Mouse (Mus musculus) cortical plate, adult 2 months (tissue): ENCODE measurements around the gene Cmss1. TPM values are rescaled to one million over a fixed set of nuclear protein-coding genes. Genes with fewer than 3 reads are reported as not detected.

Experiments
- H3K27ac ChIP-seq: fragments of 200-500 bp; 2 replicates; pipeline ENCODE4 v1.5.1; 2012; ENCODE audit warnings: low read length, control low read depth, inconsistent platforms; ENCODE audit not compliant: insufficient read depth
- H3K4me1 ChIP-seq: fragments of 200-500 bp; 2 replicates; pipeline ENCODE4 v1.6.1; 2011; ENCODE audit warnings: low read length; ENCODE audit not compliant: control insufficient read depth, insufficient read depth
- H3K4me3 ChIP-seq: fragments of 200-500 bp; 2 replicates; pipeline ENCODE4 v1.5.1; 2011; ENCODE audit warnings: mild to moderate bottlenecking, low read length, control low read depth; ENCODE audit not compliant: insufficient read depth
- CTCF ChIP-seq: fragments of 200-500 bp; IDR thresholded peaks from 2 replicates; pipeline ENCODE4 v1.5.1; 2011; ENCODE audit warnings: mild to moderate bottlenecking, control low read depth, low read length; ENCODE audit not compliant: insufficient read depth; ENCODE audit errors: extremely low read depth
- POLR2A ChIP-seq: fragments of 200-500 bp; IDR thresholded peaks from 2 replicates; pipeline ENCODE4 v1.6.1; 2011; ENCODE audit warnings: mild to moderate bottlenecking, low read length, control low read depth; ENCODE audit not compliant: insufficient read depth; ENCODE audit errors: extremely low read depth
- polyA plus RNA-seq: library from polyadenylated mRNA; depleted of rRNA; stranded (reverse); fragments of >200 nt; gene quantifications from 2 replicates; pipeline ENCODE4 v1.2.3, GENCODE M21; 2012

Cmss1 gene
- polyA plus RNA-seq, 1 experiment: 9.5 TPM

DNA sequence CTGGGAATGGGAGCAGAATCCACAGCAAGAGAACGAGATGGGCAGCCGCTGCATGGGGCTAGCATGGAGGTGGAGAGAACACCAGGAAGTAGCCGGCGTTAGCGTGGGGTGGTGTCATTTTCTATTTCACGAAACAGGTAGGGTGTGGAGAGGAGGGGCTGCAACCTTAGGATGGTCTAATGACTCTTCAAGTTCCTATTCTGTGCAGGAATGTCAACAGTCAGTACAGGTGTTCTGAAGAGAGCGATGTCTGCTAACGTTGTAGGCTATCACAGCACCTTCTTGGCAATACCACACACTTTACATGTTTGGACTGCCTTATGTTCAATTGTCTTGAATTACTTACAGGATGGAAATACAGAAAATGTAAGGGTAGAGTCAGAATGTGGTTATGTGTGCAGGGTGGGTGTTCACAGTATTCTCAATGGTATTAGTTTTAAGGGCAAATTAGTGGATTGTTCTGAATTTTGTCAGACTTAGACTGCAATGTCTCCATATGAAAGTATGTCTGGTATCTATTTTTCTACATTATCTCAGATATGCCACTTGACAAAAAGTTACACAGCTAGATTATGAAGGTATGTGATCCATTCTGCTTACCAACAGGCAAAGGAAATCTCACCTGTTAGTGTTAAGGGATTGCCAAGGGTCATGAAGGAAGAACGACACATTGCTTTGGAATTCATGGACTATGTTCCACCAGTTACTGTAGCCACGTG is 311.3 kb downstream of the Cmss1 start:
- no peak overlapping the region for H3K4me3 ChIP-seq
- TF ChIP-seq POLR2A (no peak), CTCF (no peak)
- no peak overlapping the region for H3K27ac ChIP-seq
- H3K4me1 ChIP-seq: no peaks in the 10 kb centered on the region

DNA sequence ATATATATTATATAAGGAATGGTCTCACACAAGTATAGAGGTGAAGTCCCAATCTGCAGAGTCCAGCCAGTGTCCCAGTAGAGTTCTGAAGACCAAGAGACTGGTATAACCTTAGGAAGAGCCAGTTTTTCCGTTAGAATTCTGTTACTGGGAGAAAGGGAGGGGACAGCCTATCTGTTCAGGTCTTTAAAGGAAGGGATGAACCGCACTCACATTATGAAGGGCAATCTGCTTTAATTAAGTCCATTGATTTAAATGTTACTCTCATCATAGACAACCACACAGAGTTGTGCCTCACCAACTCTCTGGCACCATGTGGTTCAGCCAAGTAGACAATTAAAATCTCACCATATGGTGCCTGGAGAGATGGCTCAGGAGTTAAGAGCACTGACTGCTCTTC is 313.9 kb downstream of the Cmss1 start, which contains the start of gene Tmem30c:
Tmem30c (minus strand) TSS at position 101 of the 400 bp plus-strand sequence.
- Histone ChIP-seq H3K4me3 (no peak within 1 kb of the TSS), H3K27ac (no peak within 1 kb of the TSS), H3K4me1 (no peaks in the 10 kb centered on the region)
- TF ChIP-seq CTCF (no peak), POLR2A (no peak)

DNA sequence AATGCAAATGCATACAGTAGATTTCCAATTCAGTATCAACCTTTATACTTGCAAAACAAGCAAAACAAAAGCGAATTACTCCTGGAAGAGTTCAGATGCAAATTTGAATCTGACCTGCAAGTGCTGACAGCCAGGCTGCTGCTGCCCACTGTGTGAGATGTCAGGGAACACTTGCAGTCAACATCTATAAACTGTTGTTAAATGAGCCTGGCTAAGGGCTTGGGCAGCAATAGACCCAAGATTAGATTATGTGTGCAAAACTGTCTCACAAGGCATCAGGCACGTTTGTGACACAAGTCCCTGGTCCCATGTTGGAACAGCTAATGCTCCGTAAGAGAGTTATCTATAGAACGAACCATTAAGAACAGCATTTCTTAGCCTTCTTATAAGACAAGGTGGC is 314.4 kb downstream of the Cmss1 start:
- Histone ChIP-seq H3K4me3 (no peak overlapping the region), H3K4me1 (no peaks in the 10 kb centered on the region), H3K27ac (no peak overlapping the region)
- no peak for TF ChIP-seq CTCF
- no peak for TF ChIP-seq POLR2A

DNA sequence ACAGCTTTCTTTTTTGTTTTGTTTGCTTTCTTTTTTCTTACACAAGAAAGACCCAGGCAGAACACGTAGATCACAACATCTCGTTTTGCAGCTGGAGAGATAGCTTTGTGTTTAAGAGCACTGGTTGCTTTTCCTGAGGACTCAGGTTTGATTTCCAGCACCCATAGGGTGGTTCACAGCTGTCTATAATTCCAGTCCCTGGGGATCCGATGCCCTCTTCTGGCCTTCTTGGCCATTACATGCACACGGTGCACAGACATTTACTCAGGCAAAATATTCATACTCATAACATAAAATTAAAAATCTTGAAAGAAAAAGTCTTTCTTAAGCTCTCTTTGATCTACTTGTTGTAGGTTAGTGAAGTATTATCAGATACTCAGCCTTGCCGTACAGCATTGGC is 315.0 kb downstream of the Cmss1 start:
- H3K27ac ChIP-seq: no peak overlapping the region
- no peak overlapping the region for H3K4me3 ChIP-seq
- no peaks in the 10 kb centered on the region for H3K4me1 ChIP-seq
- TF ChIP-seq CTCF: no peak
- TF ChIP-seq POLR2A: no peak

DNA sequence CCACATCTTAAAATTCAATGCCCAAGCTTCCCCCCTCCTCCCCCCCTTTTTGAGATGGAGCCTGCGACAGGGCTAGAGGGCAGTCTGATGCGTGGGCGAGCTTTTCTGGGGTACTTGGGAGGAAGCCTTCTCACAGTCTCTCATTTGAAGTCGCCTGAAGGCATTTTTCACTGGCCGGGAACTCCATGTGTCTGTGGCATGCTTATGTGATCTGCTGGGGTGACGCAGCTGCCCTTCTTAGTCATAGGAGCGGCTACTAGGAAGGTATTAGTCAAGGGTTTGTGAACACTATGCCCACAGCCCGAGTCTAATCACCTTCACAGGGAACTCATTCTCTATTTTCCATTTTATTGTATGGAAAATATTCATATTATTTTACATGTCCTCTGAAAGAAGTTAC is 325.2 kb downstream of the Cmss1 start:
- Histone ChIP-seq H3K4me3 (no peak overlapping the region), H3K27ac (no peak overlapping the region), H3K4me1 (no peaks in the 10 kb centered on the region)
- no peak for TF ChIP-seq CTCF
- no peak for TF ChIP-seq POLR2A

DNA sequence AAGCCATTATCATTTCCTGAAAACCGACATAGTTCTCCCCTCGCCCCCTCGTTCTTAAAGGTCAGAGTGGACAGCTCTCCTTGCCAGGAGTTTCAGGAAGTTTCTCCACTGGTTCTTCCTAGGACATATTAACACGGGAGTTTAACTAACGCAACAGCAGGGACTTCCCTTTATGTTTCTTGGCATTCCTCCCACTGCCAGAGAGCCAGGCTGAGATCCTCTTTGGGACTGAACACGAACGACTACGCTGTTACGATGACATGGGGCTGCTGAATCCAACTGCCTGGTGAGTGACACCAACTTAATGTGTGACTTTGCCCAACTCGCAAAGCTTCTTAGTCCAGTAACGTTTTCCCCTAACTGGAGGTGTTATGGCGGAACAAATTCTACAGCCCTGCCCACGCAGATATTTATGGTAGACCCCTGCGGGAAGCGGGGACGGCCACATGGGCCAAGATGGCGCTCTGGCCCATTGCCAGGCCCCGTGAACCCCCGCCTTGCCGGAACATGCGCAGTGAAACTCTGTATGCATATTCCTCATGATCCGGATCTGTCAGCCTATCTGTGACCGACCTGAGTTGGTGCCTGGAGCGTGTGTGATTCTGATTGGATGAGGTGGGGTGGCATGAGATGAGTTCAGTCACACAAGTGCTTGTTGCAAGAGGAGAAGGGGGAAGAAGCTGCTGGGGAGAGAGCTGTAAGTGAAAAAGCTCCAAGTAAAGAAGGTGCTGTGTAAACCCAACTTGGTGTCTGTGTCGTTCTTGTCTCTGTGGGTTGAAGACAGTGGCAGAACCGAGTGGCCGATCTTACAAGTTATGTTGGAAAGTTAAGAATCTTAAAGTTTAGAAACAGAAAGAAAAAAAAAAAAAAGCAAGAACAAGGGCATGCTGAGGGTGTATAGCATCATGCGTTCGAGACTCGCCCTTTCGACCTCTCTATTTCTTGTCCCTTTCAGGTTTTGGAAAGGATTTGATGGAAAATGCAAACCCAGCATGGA is 326.1 kb downstream of the Cmss1 start:
- H3K27ac ChIP-seq: no peak overlapping the region
- H3K4me1 ChIP-seq: no peaks in the 10 kb centered on the region
- TF ChIP-seq CTCF (no peak), POLR2A (no peak)
- no peak overlapping the region; the same call in 1 of the 2 replicates for H3K4me3 ChIP-seq

DNA sequence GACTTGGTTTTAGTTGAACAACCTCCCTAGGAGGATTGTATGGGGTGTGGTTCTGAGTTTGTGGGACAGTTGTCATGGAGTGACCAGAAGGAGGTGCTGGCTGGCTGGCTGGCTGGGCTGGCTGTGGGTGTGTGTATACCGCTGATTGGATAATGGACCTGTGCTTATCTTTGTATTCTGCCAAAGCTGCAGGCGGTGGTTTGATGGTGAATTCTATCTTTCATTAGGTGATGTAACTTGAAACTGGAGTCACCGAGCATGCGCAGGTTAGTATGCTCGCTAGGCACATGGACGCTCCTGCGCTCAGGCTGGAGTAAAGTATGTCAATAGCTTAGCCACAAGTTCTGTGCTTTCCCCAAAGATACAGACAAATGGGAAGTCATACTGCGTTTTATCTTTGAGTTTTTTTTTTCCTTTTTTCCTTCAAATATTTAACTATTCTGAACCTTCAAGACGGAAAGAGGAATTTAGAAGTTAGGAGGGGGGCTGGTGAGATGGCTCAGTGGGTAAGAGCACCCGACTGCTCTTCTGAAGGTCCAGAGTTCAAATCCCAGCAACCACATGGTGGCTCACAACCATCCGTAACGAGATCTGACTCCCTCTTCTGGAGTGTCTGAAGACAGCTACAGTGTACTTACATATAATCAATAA is 327.6 kb downstream of the Cmss1 start:
- no peak for TF ChIP-seq POLR2A
- no peak for TF ChIP-seq CTCF
- Histone ChIP-seq H3K27ac (no peak overlapping the region), H3K4me3 (no peak overlapping the region), H3K4me1 (no peaks in the 10 kb centered on the region)

DNA sequence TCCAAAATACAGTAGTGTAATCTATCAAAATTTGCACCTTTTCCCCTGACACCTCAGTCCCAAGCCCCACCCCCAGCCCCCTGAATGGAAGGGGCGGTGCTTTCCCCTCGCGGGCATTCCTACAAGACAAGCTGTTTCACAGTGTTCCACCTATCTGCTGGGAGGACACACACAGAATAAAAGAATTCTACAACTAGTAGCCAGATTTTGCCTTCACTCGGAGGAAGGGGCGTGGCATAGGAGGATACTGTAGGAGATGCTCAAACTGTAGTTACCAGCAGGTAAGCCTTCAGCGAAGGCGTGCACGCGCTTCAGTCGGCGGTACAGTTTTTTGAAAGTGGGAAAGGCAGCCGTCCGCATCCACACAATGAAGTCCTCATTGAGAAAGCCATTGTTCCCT is 336.9 kb downstream of the Cmss1 start:
- no peak overlapping the region for H3K4me3 ChIP-seq
- TF ChIP-seq POLR2A (no peak), CTCF (no peak)

More for the DNA sequence above, 336.9 kb downstream of the Cmss1 start:
- Histone ChIP-seq H3K27ac (no peak overlapping the region), H3K4me1 (0 out of 2 replicates have a peak, but pooled peaks cover 3% of the 10 kb centered on the region)
